Mouse (Mus musculus) MEL (cell line): ENCODE measurements at regions not wholly inside any gene's neighbourhood (a gene's known extent, or its start where the extent isn't known, plus 50 kb on each side); places are given as distances from the start of the nearest gene placed in this dataset.
A peak's percentile ranks its signal among the peaks of the same experiment; 100 is the strongest.

Source experiments
- DNase-seq: peaks from one replicate; pipeline ENCODE4 v3.0.0; 2011; ENCODE audit warnings: low read depth, low spot score
- H3K27ac ChIP-seq: 2 replicates; pipeline ENCODE4 v1.5.1; 2012; ENCODE audit warnings: low read depth, mild to moderate bottlenecking, control low read depth, low read length, moderate library complexity; ENCODE audit not compliant: control insufficient read depth
- H3K27me3 ChIP-seq, 2 experiments: fragments of 150-350 bp in 1 of 2; sonication (generic) in 1 of 2; 2 replicates each; pipeline ENCODE4 v1.6.1; 2012; ENCODE audit warnings: low read length in 2 of 2, mild to moderate bottlenecking in 2 of 2, improper control_type of control experiment in 1 of 2, moderate library complexity in 1 of 2; ENCODE audit not compliant: insufficient read depth in 2 of 2, control insufficient read depth in 1 of 2
- H3K36me3 ChIP-seq, 2 experiments: 2 replicates each; pipeline ENCODE4 v1.6.1; 2012 to 2014; ENCODE audit warnings: low read length in 2 of 2, improper control_type of control experiment in 1 of 2, inconsistent platforms in 1 of 2, mild to moderate bottlenecking in 1 of 2; ENCODE audit not compliant: insufficient read depth in 2 of 2, control insufficient read depth in 1 of 2
- H3K4me1 ChIP-seq, 2 experiments: fragments of 150-350 bp in 1 of 2; sonication (generic) in 1 of 2; 2 replicates each; pipeline ENCODE4 v1.6.1; 2012; ENCODE audit warnings: low read length in 2 of 2, improper control_type of control experiment in 1 of 2, mild to moderate bottlenecking in 1 of 2; ENCODE audit not compliant: insufficient read depth in 2 of 2, control insufficient read depth in 1 of 2
- H3K4me3 ChIP-seq, 2 experiments: fragments of 150-350 bp in 1 of 2; sonication (generic) in 1 of 2; 2 replicates each; pipeline ENCODE4 v1.5.1; 2012; ENCODE audit warnings: low read depth in 2 of 2, low read length in 2 of 2, mild to moderate bottlenecking in 2 of 2, moderate library complexity in 2 of 2, control low read depth in 1 of 2, improper control_type of control experiment in 1 of 2; ENCODE audit not compliant: control insufficient read depth in 1 of 2, insufficient read depth in 1 of 2
- H3K79me2 ChIP-seq: 2 replicates; pipeline ENCODE4 v1.6.1; 2012; ENCODE audit warnings: mild to moderate bottlenecking, low read length, moderate library complexity; ENCODE audit not compliant: control insufficient read depth, poor library complexity, insufficient read depth
- H3K9ac ChIP-seq: 2 replicates; pipeline ENCODE4 v1.6.1; 2012; ENCODE audit warnings: low read depth, mild to moderate bottlenecking, control low read depth, low read length, moderate library complexity; ENCODE audit not compliant: control insufficient read depth, poor library complexity, severe bottlenecking
- H3K9me3 ChIP-seq: fragments of 150-350 bp; sonication (generic); replicated peaks from 2 replicates; pipeline ENCODE4 v1.6.1; 2012; ENCODE audit warnings: mild to moderate bottlenecking, low read length, improper control_type of control experiment, moderate library complexity; ENCODE audit not compliant: insufficient read depth
- CHD1 ChIP-seq: IDR thresholded peaks from 2 replicates; pipeline ENCODE4 v1.6.1; 2012; ENCODE audit warnings: low read depth, mild to moderate bottlenecking, inconsistent platforms, low read length, improper control_type of control experiment
- CTCF ChIP-seq, 3 experiments: IDR thresholded peaks in 2 of 3; conservative IDR thresholded peaks in 1 of 3; 2 replicates each; pipeline ENCODE4 v1.5.1; 2011 to 2012; ENCODE audit warnings: low read length in 3 of 3, low read depth in 2 of 3, mild to moderate bottlenecking in 2 of 3, improper control_type of control experiment in 1 of 3, inconsistent platforms in 1 of 3, mixed read lengths in 1 of 3, moderate library complexity in 1 of 3; ENCODE audit not compliant: control insufficient read depth in 1 of 3, insufficient read depth in 1 of 3, poor library complexity in 1 of 3, severe bottlenecking in 1 of 3
- NELFE ChIP-seq: IDR thresholded peaks from 2 replicates; pipeline ENCODE4 v1.6.1; 2011; ENCODE audit warnings: low read depth, low read length, improper control_type of control experiment

DNA sequence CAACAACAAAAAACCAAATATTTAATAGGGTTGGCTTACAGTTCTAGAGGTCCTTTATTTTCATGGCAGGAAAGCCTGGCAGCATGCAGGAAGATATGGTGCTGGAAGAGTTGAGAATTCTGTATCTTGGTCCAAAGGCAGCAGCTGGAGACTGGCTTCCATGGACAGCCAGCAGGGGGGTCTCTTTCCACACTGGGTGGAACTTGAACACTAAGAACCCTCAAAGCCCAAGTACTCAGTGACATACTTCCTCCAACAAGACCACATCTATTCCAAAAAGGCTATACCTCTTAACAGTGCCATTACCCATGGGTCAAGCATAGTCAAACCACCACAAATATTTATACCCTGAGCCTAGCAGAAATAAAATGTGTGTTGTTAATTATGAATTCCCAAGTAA, 1630.5 kb downstream of the Cdh11 start:
- peak; percentile 3 for DNase-seq
- Histone ChIP-seq H3K36me3 (no peaks in the 10 kb centered on the region), H3K4me3 (no peak overlapping the region), H3K79me2 (no peaks in the 10 kb centered on the region), H3K27ac (no peak overlapping the region), H3K4me1 (no peaks in the 10 kb centered on the region), H3K27me3 (no peaks in the 10 kb centered on the region), H3K9ac (no peak overlapping the region), H3K9me3 (no peaks in the 10 kb centered on the region)
- TF ChIP-seq CTCF (IDR thresholded peaks at IDR 0.05 in 2 of 3, conservative IDR thresholded peaks at IDR 0.05 in 1 of 3; ENCODE audit: control insufficient read depth in 1 of 3, insufficient read depth in 1 of 3, low read depth in 2 of 3, low read length in 3 of 3, poor library complexity in 1 of 3, severe bottlenecking in 1 of 3) (0 out of 6 replicates have a peak, but pooled peaks of 1 of the 3 experiments have one; percentile 11), NELFE (no peak), CHD1 (no peak)
